Mouse (Mus musculus) liver, postnatal 0 days (tissue): ENCODE data around the gene Rbm12.

ENCODE experiments used
- CTCF ChIP-seq: sonication (generic); IDR thresholded peaks from 2 replicates; pipeline ENCODE4 v1.5.1; 2016; ENCODE audit warnings: antibody characterized with exemption, low read depth
- EP300 ChIP-seq: IDR thresholded peaks from 2 replicates; pipeline ENCODE4 v1.6.1; 2016; ENCODE audit warnings: antibody characterized with exemption, low read depth, mild to moderate bottlenecking

- TF ChIP-seq CTCF (peak; percentile 56), EP300 (no peak)
Observed at GRCm38 (mm10) chr2:156135695-156136094, 23.9 kb upstream of the Rbm12 start.
